Mouse (Mus musculus): Measurements from ENCODE around the gene Mmp23. TPM values are rescaled to one million over a fixed set of nuclear protein-coding genes. Genes with fewer than 3 reads are reported as not detected.
"Not testable (repeated sequence)": the region's sequence is repeated elsewhere in the genome, so short reads cannot be mapped to it uniquely, and the experiment has no call there.

Gene Mmp23
- not detected in 2 replicates for polyA plus RNA-seq (2012)

GRCm38 (mm10) chr4:155653086-155653450 is at the start of gene Mmp23:
Gene Mmp23 (minus strand): TSS chr4:155653384.
- Histone ChIP-seq H3K36me3 (ENCODE audit: control insufficient read depth) (peaks cover 39% of the 10 kb centered on the region), H3K9me3 (ENCODE audit: control insufficient read depth, low read length) (peaks cover 11% of the 10 kb centered on the region), H3K27me3 (ENCODE audit: control insufficient read depth) (peaks cover 57% of the 10 kb centered on the region), H3K4me1 (ENCODE audit: control insufficient read depth) (peaks cover 19% of the 10 kb centered on the region), H3K4me3 (replicated peaks) (no peak within 1 kb of the TSS)
- no peak for TF ChIP-seq GATA1 (IDR thresholded peaks at IDR 0.05; ENCODE audit: low read length)
- TF ChIP-seq TAL1 (IDR thresholded peaks at IDR 0.05; ENCODE audit: low read length), result no peak

GRCm38 (mm10) chr4:155700425-155700824 is 47.2 kb upstream of the Mmp23 start:
- H3K9me3 ChIP-seq (ENCODE audit: control insufficient read depth, low read length), result no peaks in the 10 kb centered on the region
- no peaks in the 10 kb centered on the region for H3K36me3 ChIP-seq (ENCODE audit: control insufficient read depth)
- no peak overlapping the region for H3K4me3 ChIP-seq (replicated peaks)
- H3K27me3 ChIP-seq (ENCODE audit: control insufficient read depth), result peaks cover 17% of the 10 kb centered on the region
- H3K4me1 ChIP-seq (ENCODE audit: control insufficient read depth), result peaks cover 13% of the 10 kb centered on the region
- TF ChIP-seq GATA1 (IDR thresholded peaks at IDR 0.05; ENCODE audit: low read length) (no peak), TAL1 (IDR thresholded peaks at IDR 0.05; ENCODE audit: low read length) (no peak)

- peaks cover 50% of the 10 kb centered on the region for H3K27me3 ChIP-seq (ENCODE audit: control insufficient read depth)
- no peak overlapping the region for H3K4me3 ChIP-seq (replicated peaks)
- H3K9me3 ChIP-seq (ENCODE audit: control insufficient read depth, low read length), result peaks cover 6% of the 10 kb centered on the region; the same call in 1 of the 2 replicates
- no peaks in the 10 kb centered on the region for H3K36me3 ChIP-seq (ENCODE audit: control insufficient read depth)
- TF ChIP-seq TAL1 (IDR thresholded peaks at IDR 0.05; ENCODE audit: low read length) (no peak), GATA1 (IDR thresholded peaks at IDR 0.05; ENCODE audit: low read length) (no peak)
- H3K4me1 ChIP-seq (ENCODE audit: control insufficient read depth), result peaks cover 9% of the 10 kb centered on the region
Measured at GRCm38 (mm10) chr4:155696261-155697255, 43.4 kb upstream of the Mmp23 start.

- Histone ChIP-seq H3K4me1 (ENCODE audit: control insufficient read depth) (peaks cover 9% of the 10 kb centered on the region), H3K4me3 (replicated peaks) (no peak overlapping the region), H3K27me3 (ENCODE audit: control insufficient read depth) (peaks cover 57% of the 10 kb centered on the region), H3K36me3 (ENCODE audit: control insufficient read depth) (no peaks in the 10 kb centered on the region), H3K9me3 (ENCODE audit: control insufficient read depth, low read length) (peaks cover 6% of the 10 kb centered on the region; the same call in 1 of the 2 replicates)
- no peak for TF ChIP-seq GATA1 (IDR thresholded peaks at IDR 0.05; ENCODE audit: low read length)
- TF ChIP-seq TAL1 (IDR thresholded peaks at IDR 0.05; ENCODE audit: low read length), result no peak
Measured at GRCm38 (mm10) chr4:155695531-155696062, 42.4 kb upstream of the Mmp23 start.

GRCm38 (mm10) chr4:155694482-155695401 is 41.6 kb upstream of the Mmp23 start:
- H3K9me3 ChIP-seq (ENCODE audit: control insufficient read depth, low read length), result peaks cover 6% of the 10 kb centered on the region; the same call in 1 of the 2 replicates
- TF ChIP-seq GATA1 (IDR thresholded peaks at IDR 0.05; ENCODE audit: low read length), result no peak
- TF ChIP-seq TAL1 (IDR thresholded peaks at IDR 0.05; ENCODE audit: low read length), result no peak
- H3K4me3 ChIP-seq (replicated peaks), result peak overlapping the region; percentile 53
- peaks cover 58% of the 10 kb centered on the region for H3K27me3 ChIP-seq (ENCODE audit: control insufficient read depth)
- H3K36me3 ChIP-seq (ENCODE audit: control insufficient read depth), result no peaks in the 10 kb centered on the region
- H3K4me1 ChIP-seq (ENCODE audit: control insufficient read depth), result peaks cover 9% of the 10 kb centered on the region

- Histone ChIP-seq H3K27me3 (ENCODE audit: control insufficient read depth) (peaks cover 58% of the 10 kb centered on the region), H3K9me3 (ENCODE audit: control insufficient read depth, low read length) (peaks cover 6% of the 10 kb centered on the region; the same call in 1 of the 2 replicates), H3K4me3 (replicated peaks) (peak within 1 kb of the TSS; percentile 53), H3K4me1 (ENCODE audit: control insufficient read depth) (peaks cover 9% of the 10 kb centered on the region), H3K36me3 (ENCODE audit: control insufficient read depth) (no peaks in the 10 kb centered on the region)
- TF ChIP-seq GATA1 (IDR thresholded peaks at IDR 0.05; ENCODE audit: low read length), result no peak
- no peak for TF ChIP-seq TAL1 (IDR thresholded peaks at IDR 0.05; ENCODE audit: low read length)
Measured at GRCm38 (mm10) chr4:155694111-155694481, 40.9 kb upstream of the Mmp23 start, which contains the start of gene Fndc10. Gene Fndc10 (plus strand): TSS chr4:155694342.

- TF ChIP-seq TAL1 (IDR thresholded peaks at IDR 0.05; ENCODE audit: low read length), result no peak
- TF ChIP-seq GATA1 (IDR thresholded peaks at IDR 0.05; ENCODE audit: low read length), result no peak
- H3K27me3 ChIP-seq (ENCODE audit: control insufficient read depth), result peaks cover 58% of the 10 kb centered on the region
Measured at GRCm38 (mm10) chr4:155692421-155692820, 39.2 kb upstream of the Mmp23 start.

GRCm38 (mm10) chr4:155690571-155691375 is 37.6 kb upstream of the Mmp23 start:
- peaks cover 50% of the 10 kb centered on the region for H3K27me3 ChIP-seq (ENCODE audit: control insufficient read depth)
- TF ChIP-seq TAL1 (IDR thresholded peaks at IDR 0.05; ENCODE audit: low read length) (no peak), GATA1 (IDR thresholded peaks at IDR 0.05; ENCODE audit: low read length) (no peak)
- no peak overlapping the region for H3K4me3 ChIP-seq (replicated peaks)
- no peaks in the 10 kb centered on the region for H3K36me3 ChIP-seq (ENCODE audit: control insufficient read depth)
- H3K4me1 ChIP-seq (ENCODE audit: control insufficient read depth), result peaks cover 9% of the 10 kb centered on the region
- H3K9me3 ChIP-seq (ENCODE audit: control insufficient read depth, low read length), result peaks cover 6% of the 10 kb centered on the region; the same call in 1 of the 2 replicates

More at GRCm38 (mm10) chr4:155692421-155692820, 39.2 kb upstream of the Mmp23 start:
- no peak overlapping the region for H3K4me3 ChIP-seq (replicated peaks)
- H3K4me1 ChIP-seq (ENCODE audit: control insufficient read depth), result peaks cover 9% of the 10 kb centered on the region
- no peaks in the 10 kb centered on the region for H3K36me3 ChIP-seq (ENCODE audit: control insufficient read depth)
- peaks cover 6% of the 10 kb centered on the region; the same call in 1 of the 2 replicates for H3K9me3 ChIP-seq (ENCODE audit: control insufficient read depth, low read length)

GRCm38 (mm10) chr4:155687764-155688163 is 34.6 kb upstream of the Mmp23 start:
- not testable (repeated sequence) for H3K4me3 ChIP-seq (replicated peaks); H3K9me3 ChIP-seq (ENCODE audit: control insufficient read depth, low read length); H3K36me3 ChIP-seq (ENCODE audit: control insufficient read depth); H3K4me1 ChIP-seq (ENCODE audit: control insufficient read depth)
- H3K27me3 ChIP-seq (ENCODE audit: control insufficient read depth), result peaks cover 20% of the 10 kb centered on the region

- H3K9me3 ChIP-seq (ENCODE audit: control insufficient read depth, low read length); H3K36me3 ChIP-seq (ENCODE audit: control insufficient read depth); H3K4me3 ChIP-seq (replicated peaks); H3K4me1 ChIP-seq (ENCODE audit: control insufficient read depth); H3K27me3 ChIP-seq (ENCODE audit: control insufficient read depth): not testable (repeated sequence)
Measured at GRCm38 (mm10) chr4:155683670-155684277, 30.6 kb upstream of the Mmp23 start.

All from erythroblast, embryonic 14.5 days (primary cell).